In genomic region chr9:56901187-56901586, GRCm38 (mm10) we compare ENCODE assay signal across 11 mouse cellular contexts. TPM values are rescaled to one million over a fixed set of nuclear protein-coding genes. Genes with fewer than 3 reads are reported as not detected.
DNase-seq lines count a peak whose midpoint lies in the region; ATAC-seq and TF ChIP-seq lines count a peak whose summit lies in the region.
"Had no signal": no experiment of that assay in that cellular context is flagged by ENCODE, and none has a peak within 500 bp of the region (broad histone marks: within the 10 kb centered on the region; RNA-seq: fewer than 3 reads in every experiment).

No protein-coding gene starts in this region.

- DNase-seq in heart, adult 2 months, result no peak
- no peak for DNase-seq in thymus, adult 2 months
- DNase-seq in thymus, adult 18-20 months, result no peak
- peak; percentile 31 for DNase-seq in limb, embryonic 10.5 days (ENCODE audit: low spot score)
- DNase-seq in urinary bladder, postnatal 36 days (ENCODE audit: low spot score in 2 of 2), result peak; percentile 65 to 73
- no peak for DNase-seq in yolk sac, embryonic 10.5 days (ENCODE audit: low spot score)
- DNase-seq in spleen, adult 12 weeks (ENCODE audit: low spot score), result no peak

- no peak overlapping the region; the same call in 1 of the 2 replicates for H3K27ac ChIP-seq in heart, embryonic 12.5 days (ENCODE audit: poor library complexity, severe bottlenecking)
- H3K27ac ChIP-seq in heart, adult 2 months, result no peak overlapping the region
- peak overlapping the region; percentile 54 for H3K27ac ChIP-seq in thymus, adult 2 months (ENCODE audit: control insufficient read depth, insufficient read depth, low read length)
- H3K27ac ChIP-seq in limb, embryonic 10.5 days, result no peak overlapping the region
- H3K27ac ChIP-seq: kidney, postnatal 0 days had no signal

- H3K9me3 ChIP-seq in heart, embryonic 12.5 days (replicated peaks), result no peaks in the 10 kb centered on the region
- no peaks in the 10 kb centered on the region for H3K9me3 ChIP-seq in limb, embryonic 10.5 days (replicated peaks)

- no peak overlapping the region for H3K4me2 ChIP-seq in heart, embryonic 12.5 days

- no peaks in the 10 kb centered on the region for H3K27me3 ChIP-seq in heart, embryonic 12.5 days (replicated peaks)
- H3K27me3 ChIP-seq in heart, adult 2 months (ENCODE audit: control insufficient read depth, insufficient read depth, low read length), result no peaks in the 10 kb centered on the region
- H3K27me3 ChIP-seq in thymus, adult 2 months (ENCODE audit: control insufficient read depth, insufficient read depth, low read length), result no peaks in the 10 kb centered on the region
- H3K27me3 ChIP-seq in limb, embryonic 10.5 days (ENCODE audit: low read depth, poor library complexity, severe bottlenecking), result no peaks in the 10 kb centered on the region

- intact Hi-C loops in heart, adult 2 months (cut with DNase I), result no loop called here

- no peak for ATAC-seq in heart, embryonic 12.5 days (ENCODE audit: insufficient number of reproducible peaks, low FRiP score)

- H3K4me1 ChIP-seq in heart, embryonic 12.5 days (replicated peaks), result 0 out of 2 replicates have a peak, but pooled peaks cover 9% of the 10 kb centered on the region
- H3K4me1 ChIP-seq in heart, adult 2 months (ENCODE audit: control insufficient read depth, insufficient read depth, low read length), result peaks cover 4% of the 10 kb centered on the region
- peaks cover 10% of the 10 kb centered on the region for H3K4me1 ChIP-seq in thymus, adult 2 months (replicated peaks; ENCODE audit: control insufficient read depth, insufficient read depth, low read length)
- H3K4me1 ChIP-seq in limb, embryonic 10.5 days, result peaks cover 32% of the 10 kb centered on the region; the same call in 1 of the 2 replicates

- H3K79me2 ChIP-seq in heart, adult 2 months (replicated peaks; ENCODE audit: control insufficient read depth, insufficient read depth, low read length), result no peaks in the 10 kb centered on the region

- TF ChIP-seq EP300 in heart, adult 2 months (IDR thresholded peaks at IDR 0.05; ENCODE audit: insufficient read depth, low read depth, low read length), result no peak

- no peak for TF ChIP-seq CTCF in heart, adult 2 months (IDR thresholded peaks at IDR 0.05)
- TF ChIP-seq CTCF in thymus, adult 2 months (IDR thresholded peaks at IDR 0.05; ENCODE audit: borderline replicate concordance, control insufficient read depth, extremely low read depth, insufficient read depth, low read length, poor library complexity), result no peak

- 61% methylated on average over 8 of the region's 8 CpGs for WGBS in heart, embryonic 12.5 days
- WGBS in heart, adult 2 months, result 43% methylated on average over 8 of the region's 8 CpGs
- 33% methylated on average over 8 of the region's 8 CpGs for WGBS in thymus, adult 2 months
- 65% methylated on average over 8 of the region's 8 CpGs for WGBS in limb, embryonic 10.5 days

- no peak for TF ChIP-seq POLR2A in heart, adult 2 months (IDR thresholded peaks at IDR 0.05; ENCODE audit: insufficient read depth, low read depth, low read length)
- no peak for TF ChIP-seq POLR2A in thymus, adult 2 months (IDR thresholded peaks at IDR 0.05; ENCODE audit: control insufficient read depth, extremely low read depth, insufficient read depth, low read length, poor library complexity)

- peak overlapping the region; percentile 38; the same call in 1 of the 2 replicates for H3K9ac ChIP-seq in heart, embryonic 12.5 days
- no peak overlapping the region for H3K9ac ChIP-seq in heart, adult 2 months (ENCODE audit: low read depth, low read length)

- peaks cover 22% of the 10 kb centered on the region for H3K36me3 ChIP-seq in heart, embryonic 12.5 days
- no peaks in the 10 kb centered on the region for H3K36me3 ChIP-seq in heart, adult 2 months (ENCODE audit: control insufficient read depth, insufficient read depth, low read length)
- no peaks in the 10 kb centered on the region for H3K36me3 ChIP-seq in thymus, adult 2 months (ENCODE audit: control insufficient read depth, insufficient read depth, low read length)
- no peaks in the 10 kb centered on the region for H3K36me3 ChIP-seq in limb, embryonic 10.5 days

- H3K4me3 ChIP-seq in heart, embryonic 12.5 days, result no peak overlapping the region
- H3K4me3 ChIP-seq in heart, adult 2 months, result no peak overlapping the region
- no peak overlapping the region for H3K4me3 ChIP-seq in thymus, adult 2 months (ENCODE audit: control insufficient read depth, insufficient read depth, low read length)
- no peak overlapping the region for H3K4me3 ChIP-seq in limb, embryonic 10.5 days

RNA-seq across cellular contexts. Expression of gene Snx33, which starts 27.0 kb away (rescaled TPM):
- 10.2 and 10.5 TPM in 2 replicates for polyA plus RNA-seq in heart, embryonic 12.5 days (2016; fragmentation: Nextera tagmentation; extraction: Ambion mirVana)
- 10 to 100 TPM in 1 of 2 experiments, 1 to 10 TPM in 1; 6.7 to 10.0 TPM for total RNA-seq in heart, adult 2 months (2021)
- 7.8 and 8.8 TPM in 2 replicates for polyA plus RNA-seq in heart, adult 2 months (2012; rRNA removed)
- 15.0 and 15.6 TPM in 2 replicates for polyA plus RNA-seq in thymus, adult 2 months (2012; rRNA removed)
- 9.3 and 11.6 TPM in 2 replicates for polyA plus RNA-seq in limb, embryonic 10.5 days (2016; fragmentation: Nextera tagmentation; extraction: Ambion mirVana)

RNA-seq across cellular contexts. Expression of gene Imp3, which starts 36.1 kb away (rescaled TPM):
- 58.2 and 65.0 TPM in 2 replicates for polyA plus RNA-seq in heart, embryonic 12.5 days (2016; fragmentation: Nextera tagmentation; extraction: Ambion mirVana)
- 10 to 100 TPM; 54.0 to 63.3 TPM for total RNA-seq in heart, adult 2 months (2021)
- 75.6 and 87.1 TPM in 2 replicates for polyA plus RNA-seq in heart, adult 2 months (2012; rRNA removed)
- polyA plus RNA-seq in thymus, adult 2 months (2012; rRNA removed), result 315 and 327 TPM in 2 replicates
- 70.5 and 77.9 TPM in 2 replicates for polyA plus RNA-seq in limb, embryonic 10.5 days (2016; fragmentation: Nextera tagmentation; extraction: Ambion mirVana)

RNA-seq across cellular contexts. Expression of gene Cspg4, which starts 36.4 kb away (rescaled TPM):
- 32.5 and 35.9 TPM in 2 replicates for polyA plus RNA-seq in heart, embryonic 12.5 days (2016; fragmentation: Nextera tagmentation; extraction: Ambion mirVana)
- total RNA-seq in heart, adult 2 months (2021), result 10 to 100 TPM; 12.7 to 13.7 TPM
- 15.7 and 17.1 TPM in 2 replicates for polyA plus RNA-seq in heart, adult 2 months (2012; rRNA removed)
- 3.5 and 3.6 TPM in 2 replicates for polyA plus RNA-seq in thymus, adult 2 months (2012; rRNA removed)
- polyA plus RNA-seq in limb, embryonic 10.5 days (2016; fragmentation: Nextera tagmentation; extraction: Ambion mirVana), result 2.1 and 5.0 TPM in 2 replicates

RNA-seq across cellular contexts. Expression of gene Odf3l1, which starts 36.7 kb away (rescaled TPM):
- 0.84 and 1.5 TPM in 2 replicates for polyA plus RNA-seq in heart, embryonic 12.5 days (2016; fragmentation: Nextera tagmentation; extraction: Ambion mirVana)
- total RNA-seq in heart, adult 2 months (2021), result not detected
- polyA plus RNA-seq in heart, adult 2 months (2012; rRNA removed), result 1.5 and 1.6 TPM in 2 replicates
- 2.2 TPM in 2 replicates for polyA plus RNA-seq in thymus, adult 2 months (2012; rRNA removed)
- polyA plus RNA-seq in limb, embryonic 10.5 days (2016; fragmentation: Nextera tagmentation; extraction: Ambion mirVana), result 0.35 TPM in 1 of 2 replicates, not detected in the other
- total RNA-seq: liver, adult 2 months had no signal
- polyA plus RNA-seq: neural tube, embryonic 11.5 days had no signal

RNA-seq across cellular contexts. Expression of gene Snupn, which starts 49.5 kb away (rescaled TPM):
- polyA plus RNA-seq in heart, embryonic 12.5 days (2016; fragmentation: Nextera tagmentation; extraction: Ambion mirVana), result 16.7 and 17.4 TPM in 2 replicates
- 10 to 100 TPM in 1 of 2 experiments, 1 to 10 TPM in 1; 9.3 to 10.2 TPM for total RNA-seq in heart, adult 2 months (2021)
- polyA plus RNA-seq in heart, adult 2 months (2012; rRNA removed), result 5.7 and 9.5 TPM in 2 replicates
- polyA plus RNA-seq in thymus, adult 2 months (2012; rRNA removed), result 6.1 and 6.3 TPM in 2 replicates
- 27.0 and 31.6 TPM in 2 replicates for polyA plus RNA-seq in limb, embryonic 10.5 days (2016; fragmentation: Nextera tagmentation; extraction: Ambion mirVana)

Comparison
In these comparisons a context has a peak if more than half of its experiments do, and no peak if none do; other contexts are left out.
1. DNase-seq: peak in limb, embryonic 10.5 days (single experiment) and urinary bladder, postnatal 36 days (2 of 2); none in heart, adult 2 months (0 of 2), thymus, adult 2 months (single experiment), thymus, adult 18-20 months (0 of 2), yolk sac, embryonic 10.5 days (single experiment) and spleen, adult 12 weeks (single experiment).